Mouse (Mus musculus): ENCODE results near the gene Nsun7.

DNA sequence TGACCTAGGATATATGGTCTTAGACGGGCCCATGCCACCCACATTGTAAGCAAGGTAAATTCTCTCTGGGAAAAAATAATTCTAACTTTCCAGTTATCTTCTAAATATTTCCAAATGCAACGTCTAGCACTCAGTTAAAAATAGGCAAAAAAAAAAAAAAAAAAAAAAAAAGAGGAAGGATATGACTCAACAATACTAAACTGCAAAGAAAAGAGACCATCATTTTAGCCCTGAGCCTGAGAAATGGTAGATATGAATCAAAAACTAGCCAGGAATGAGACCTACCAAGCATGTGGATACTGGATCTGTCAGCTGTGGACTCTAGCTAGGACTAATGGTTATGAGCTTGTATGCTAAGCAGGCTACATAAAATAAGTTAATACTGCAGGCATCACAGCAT, 20.0 kb downstream of the Nsun7 start:
- TF ChIP-seq CTCF (IDR thresholded peaks at IDR 0.05; ENCODE audit: insufficient read depth, low read length), result no peak
- TF ChIP-seq POLR2A (IDR thresholded peaks at IDR 0.05; ENCODE audit: borderline replicate concordance, extremely low read depth, low read depth, low read length), result no peak
